Mouse (Mus musculus): ENCODE results near the gene Xrcc2.

GRCm38 (mm10) chr5:25724134-25724675 is 18.6 kb upstream of the Xrcc2 start:
- TF ChIP-seq CTCF (IDR thresholded peaks at IDR 0.05; ENCODE audit: insufficient read depth, low read length) (no peak), POLR2A (IDR thresholded peaks at IDR 0.05; ENCODE audit: borderline replicate concordance, extremely low read depth, low read depth, low read length) (no peak)

Measured in lung, adult 2 months (tissue).